Mouse (Mus musculus) retina, embryonic 14.5 days (tissue): ENCODE results near the gene Mtx1.

Experiments used
- DNase-seq: peaks from one replicate; pipeline ENCODE4 v3.0.0-alpha.2; 2015; ENCODE audit warnings: low spot score

Mtx1 gene

GRCm38 (mm10) chr3:89226900-89227299 lies at the start of gene Mtx1:
Gene Mtx1, minus strand, starts transcription at chr3:89227088.
- no peak for DNase-seq

GRCm38 (mm10) chr3:89276061-89276460 lies 49.2 kb upstream of the Mtx1 start:
- DNase-seq = no peak

GRCm38 (mm10) chr3:89271760-89272159 lies 44.9 kb upstream of the Mtx1 start:
- no peak for DNase-seq

GRCm38 (mm10) chr3:89270891-89271290 lies 44.0 kb upstream of the Mtx1 start:
- DNase-seq = no peak

GRCm38 (mm10) chr3:89270051-89270755 lies 43.3 kb upstream of the Mtx1 start, which contains the start of gene Slc50a1:
Gene Slc50a1, minus strand, starts transcription at chr3:89270570.
- peak; percentile 72 for DNase-seq

GRCm38 (mm10) chr3:89268916-89269315 lies 42.0 kb upstream of the Mtx1 start:
- no peak for DNase-seq

GRCm38 (mm10) chr3:89266439-89266893 lies 39.6 kb upstream of the Mtx1 start:
- DNase-seq = peak; percentile 87

- no peak for DNase-seq
These were observed 35.5 kb upstream of the Mtx1 start for GRCm38 (mm10) chr3:89262417-89262816.

- no peak for DNase-seq
These were observed 33.3 kb upstream of the Mtx1 start for GRCm38 (mm10) chr3:89260211-89260610.

- no peak for DNase-seq
These were observed 32.2 kb upstream of the Mtx1 start, which contains the start of gene Dpm3 for GRCm38 (mm10) chr3:89259076-89259475. Gene Dpm3, plus strand, starts transcription at chr3:89259358.

GRCm38 (mm10) chr3:89256177-89256576 lies 29.3 kb upstream of the Mtx1 start:
- no peak for DNase-seq

- no peak for DNase-seq
These were observed 28.1 kb upstream of the Mtx1 start for GRCm38 (mm10) chr3:89254994-89255393.

- peak; percentile 47 for DNase-seq
These were observed 24.5 kb upstream of the Mtx1 start for GRCm38 (mm10) chr3:89251365-89251895.

GRCm38 (mm10) chr3:89250435-89251040 lies 23.6 kb upstream of the Mtx1 start:
- DNase-seq = peak; percentile 72

- no peak for DNase-seq
These were observed 20.6 kb upstream of the Mtx1 start for GRCm38 (mm10) chr3:89247466-89247865.

- DNase-seq = peak; percentile 94
These were observed 19.6 kb upstream of the Mtx1 start, which contains the start of gene Trim46 for GRCm38 (mm10) chr3:89246261-89247100. Gene Trim46, minus strand, starts transcription at chr3:89246309.

GRCm38 (mm10) chr3:89245688-89246171 lies 18.8 kb upstream of the Mtx1 start, which contains the start of gene Krtcap2:
Gene Krtcap2, plus strand, starts transcription at chr3:89245966.
- peak; percentile 68 for DNase-seq

GRCm38 (mm10) chr3:89244982-89245687 lies 18.2 kb upstream of the Mtx1 start:
- peak; percentile 71 for DNase-seq

- peak; percentile 49 for DNase-seq
These were observed 17.5 kb upstream of the Mtx1 start for GRCm38 (mm10) chr3:89244158-89244981.

GRCm38 (mm10) chr3:89243609-89244008 lies 16.7 kb upstream of the Mtx1 start:
- peak; percentile 79 for DNase-seq
